Mouse (Mus musculus) erythroblast, embryonic 14.5 days (primary cell): Measurements from ENCODE around the gene Trmt112. TPM values are rescaled to one million over a fixed set of nuclear protein-coding genes. Genes with fewer than 3 reads are reported as not detected.

Experiments used
- H3K27me3 ChIP-seq: 2 replicates; pipeline ENCODE4 v1.6.1; 2012; ENCODE audit warnings: inconsistent platforms; ENCODE audit not compliant: control insufficient read depth
- H3K36me3 ChIP-seq: 2 replicates; pipeline ENCODE4 v1.6.1; 2012; ENCODE audit warnings: mild to moderate bottlenecking, inconsistent platforms; ENCODE audit not compliant: control insufficient read depth
- H3K4me1 ChIP-seq: 2 replicates; pipeline ENCODE4 v1.6.1; 2012; ENCODE audit warnings: inconsistent platforms; ENCODE audit not compliant: control insufficient read depth
- H3K4me3 ChIP-seq: replicated peaks from 2 replicates; pipeline ENCODE3; 2012; ENCODE audit warnings: moderate library complexity, mild to moderate bottlenecking, inconsistent platforms
- H3K9me3 ChIP-seq: 2 replicates; pipeline ENCODE4 v1.6.1; 2012; ENCODE audit warnings: low read length, inconsistent platforms, mixed read lengths; ENCODE audit not compliant: control insufficient read depth
- GATA1 ChIP-seq: IDR thresholded peaks from 2 replicates; pipeline ENCODE4 v1.6.1; 2012; ENCODE audit warnings: low read length, inconsistent platforms, mixed read lengths
- TAL1 ChIP-seq: IDR thresholded peaks from 3 replicates; pipeline ENCODE4 v1.6.1; 2012; ENCODE audit warnings: low read length, inconsistent platforms, mixed read lengths
- polyA plus RNA-seq: library from polyadenylated mRNA; stranded (reverse); fragments of >175 nt; gene quantifications from 2 replicates; pipeline ENCODE4 v1.2.3, GENCODE M21; 2012

Trmt112 gene
- polyA plus RNA-seq, 1 experiment = 8.3 TPM

DNA sequence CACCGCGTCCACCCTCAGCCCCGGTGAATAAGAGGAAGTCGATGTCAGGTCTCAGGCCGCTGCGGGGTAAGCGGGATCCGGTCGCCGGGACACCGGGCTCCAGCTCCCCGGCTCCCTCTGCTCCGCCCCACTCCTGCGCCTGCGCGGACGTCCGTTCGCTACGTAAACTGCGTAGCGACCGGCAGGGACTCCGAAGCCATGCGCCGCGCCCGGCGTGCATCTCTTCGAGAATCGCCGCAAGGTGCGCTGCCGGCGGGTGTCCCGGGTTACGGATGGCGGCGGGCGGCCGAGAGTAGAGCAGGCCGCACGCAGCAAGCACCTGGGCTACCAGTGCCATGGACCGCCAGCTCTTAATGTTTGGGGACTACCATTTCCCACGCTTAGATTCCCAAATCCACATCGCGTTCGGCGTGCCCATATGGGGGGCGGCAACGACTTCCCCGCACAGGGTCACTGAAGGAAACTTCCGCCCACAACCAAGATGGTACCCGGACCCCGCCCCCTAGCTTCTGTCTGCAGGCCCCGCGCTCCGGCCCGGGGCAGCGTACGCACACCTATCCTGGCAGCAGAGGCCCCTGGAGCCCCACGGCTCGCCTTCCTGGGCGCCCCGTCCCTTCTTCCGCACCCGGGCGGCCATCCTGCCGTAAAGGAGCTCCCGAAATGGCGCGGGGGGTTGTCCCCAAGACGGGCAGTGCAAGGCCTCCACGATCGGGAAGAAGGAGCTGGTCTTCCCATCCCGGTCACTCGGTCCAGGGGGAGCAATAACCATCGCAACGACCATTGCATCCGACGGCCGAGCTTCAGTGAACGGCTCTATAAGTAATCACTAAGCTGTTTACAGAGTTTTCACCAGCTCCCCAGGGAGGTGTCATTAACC lies 32.1 kb downstream of the Trmt112 start, which contains the start of gene Bad:
Gene Bad (plus strand): TSS at position 490 of the 877 bp plus-strand sequence.
- Histone ChIP-seq H3K27me3 (0 out of 2 replicates have a peak, but pooled peaks cover 4% of the 10 kb centered on the region), H3K4me3 (peak within 1 kb of the TSS; percentile 81), H3K9me3 (no peaks in the 10 kb centered on the region), H3K4me1 (peaks cover 38% of the 10 kb centered on the region), H3K36me3 (peaks cover 22% of the 10 kb centered on the region)
- TF ChIP-seq TAL1 = no peak
- TF ChIP-seq GATA1 = no peak

GRCm38 (mm10) chr19:6942249-6942691 lies 32.8 kb downstream of the Trmt112 start, which contains the start of gene Gpr137:
Gpr137 (minus strand) TSS chr19:6942480.
- no peak for TF ChIP-seq GATA1
- no peak for TF ChIP-seq TAL1
- Histone ChIP-seq H3K4me3 (peak within 1 kb of the TSS; percentile 81), H3K9me3 (no peaks in the 10 kb centered on the region), H3K36me3 (peaks cover 25% of the 10 kb centered on the region), H3K4me1 (peaks cover 40% of the 10 kb centered on the region), H3K27me3 (0 out of 2 replicates have a peak, but pooled peaks cover 4% of the 10 kb centered on the region)

- H3K36me3 ChIP-seq = peaks cover 25% of the 10 kb centered on the region
- peaks cover 40% of the 10 kb centered on the region for H3K4me1 ChIP-seq
- peak overlapping the region; percentile 81 for H3K4me3 ChIP-seq
- H3K9me3 ChIP-seq = no peaks in the 10 kb centered on the region
- TF ChIP-seq TAL1 (no peak), GATA1 (no peak)
- 0 out of 2 replicates have a peak, but pooled peaks cover 4% of the 10 kb centered on the region for H3K27me3 ChIP-seq
Measured at GRCm38 (mm10) chr19:6942764-6943163, 33.3 kb downstream of the Trmt112 start.

DNA sequence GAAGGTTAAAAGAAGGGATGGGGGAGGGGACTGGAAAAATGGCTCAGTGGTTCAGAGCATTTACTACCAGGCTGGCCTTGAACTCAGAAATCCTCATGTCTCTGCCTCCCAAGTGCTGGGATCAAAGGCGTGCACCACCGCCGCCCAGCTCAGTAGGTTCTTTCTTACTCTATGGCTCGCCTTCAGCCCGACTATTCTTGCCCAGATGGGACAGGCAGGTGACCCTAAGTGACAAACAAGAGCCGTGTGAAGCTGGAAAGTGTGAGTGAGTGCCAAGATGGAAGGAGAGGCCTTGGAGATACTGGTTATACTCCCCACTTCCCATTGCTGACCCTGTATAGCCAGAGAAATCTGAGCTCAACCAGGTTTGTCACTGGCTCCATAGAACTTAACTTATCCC lies 34.2 kb downstream of the Trmt112 start:
- no peak for TF ChIP-seq TAL1
- no peak for TF ChIP-seq GATA1

GRCm38 (mm10) chr19:6947742-6948141 lies 38.2 kb downstream of the Trmt112 start:
- H3K36me3 ChIP-seq = peaks cover 28% of the 10 kb centered on the region
- no peaks in the 10 kb centered on the region for H3K27me3 ChIP-seq
- H3K4me1 ChIP-seq = peaks cover 59% of the 10 kb centered on the region
- no peaks in the 10 kb centered on the region for H3K9me3 ChIP-seq
- TF ChIP-seq GATA1 (no peak), TAL1 (no peak)
- no peak overlapping the region for H3K4me3 ChIP-seq

More for the DNA sequence above, 34.2 kb downstream of the Trmt112 start:
- Histone ChIP-seq H3K4me1 (peaks cover 43% of the 10 kb centered on the region), H3K4me3 (no peak overlapping the region), H3K36me3 (peaks cover 28% of the 10 kb centered on the region), H3K27me3 (no peaks in the 10 kb centered on the region), H3K9me3 (no peaks in the 10 kb centered on the region)

DNA sequence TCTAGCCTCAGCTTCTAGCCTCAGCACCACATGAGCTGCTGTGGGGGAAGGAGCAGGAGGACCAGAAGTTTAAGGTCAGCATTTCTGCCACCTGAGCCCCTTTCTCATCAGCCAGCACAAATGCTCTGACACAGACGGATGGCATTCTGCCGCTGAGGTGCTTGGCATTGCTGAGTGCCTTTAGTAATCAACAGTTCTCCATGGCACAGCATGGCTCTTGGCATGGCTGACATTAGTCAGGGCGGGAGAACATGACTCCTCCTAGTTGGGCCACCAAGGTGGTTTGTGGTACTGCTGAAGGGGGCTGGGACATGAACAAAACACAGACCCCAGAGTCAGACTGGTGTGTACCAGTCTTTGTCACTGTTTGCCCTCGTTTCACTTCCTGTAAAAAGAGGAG lies 38.7 kb downstream of the Trmt112 start:
- Histone ChIP-seq H3K36me3 (peaks cover 28% of the 10 kb centered on the region), H3K27me3 (no peaks in the 10 kb centered on the region), H3K4me3 (no peak overlapping the region), H3K4me1 (peaks cover 60% of the 10 kb centered on the region), H3K9me3 (no peaks in the 10 kb centered on the region)
- TF ChIP-seq GATA1 = no peak
- no peak for TF ChIP-seq TAL1

- Histone ChIP-seq H3K36me3 (peaks cover 28% of the 10 kb centered on the region), H3K9me3 (no peaks in the 10 kb centered on the region), H3K27me3 (no peaks in the 10 kb centered on the region), H3K4me3 (no peak overlapping the region), H3K4me1 (peaks cover 61% of the 10 kb centered on the region)
- TF ChIP-seq TAL1 (no peak), GATA1 (no peak)
Measured at GRCm38 (mm10) chr19:6949532-6949931, 40.0 kb downstream of the Trmt112 start.

DNA sequence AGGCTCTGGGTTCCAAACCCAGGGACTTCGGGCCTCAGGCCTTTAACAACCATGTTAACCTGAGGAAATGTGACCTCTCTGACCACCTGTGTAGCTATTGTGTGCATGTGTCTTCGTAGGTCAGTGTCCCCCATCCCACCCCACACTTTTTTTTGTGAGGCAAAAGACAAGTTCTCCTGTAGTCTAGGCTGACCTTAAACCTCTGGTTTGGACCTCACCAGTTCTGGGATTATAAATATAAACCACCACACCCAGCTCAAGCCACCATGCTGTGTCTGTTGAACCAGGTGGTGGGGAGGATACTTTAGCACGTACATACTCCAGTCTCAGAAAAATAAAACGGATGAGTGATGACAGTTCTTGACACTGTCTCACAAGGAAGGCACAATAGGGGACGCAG lies 40.5 kb downstream of the Trmt112 start:
- H3K9me3 ChIP-seq = no peaks in the 10 kb centered on the region
- H3K4me3 ChIP-seq = peak overlapping the region; percentile 72
- H3K4me1 ChIP-seq = peaks cover 61% of the 10 kb centered on the region
- no peaks in the 10 kb centered on the region for H3K27me3 ChIP-seq
- no peak for TF ChIP-seq GATA1
- no peak for TF ChIP-seq TAL1
- H3K36me3 ChIP-seq = peaks cover 30% of the 10 kb centered on the region

DNA sequence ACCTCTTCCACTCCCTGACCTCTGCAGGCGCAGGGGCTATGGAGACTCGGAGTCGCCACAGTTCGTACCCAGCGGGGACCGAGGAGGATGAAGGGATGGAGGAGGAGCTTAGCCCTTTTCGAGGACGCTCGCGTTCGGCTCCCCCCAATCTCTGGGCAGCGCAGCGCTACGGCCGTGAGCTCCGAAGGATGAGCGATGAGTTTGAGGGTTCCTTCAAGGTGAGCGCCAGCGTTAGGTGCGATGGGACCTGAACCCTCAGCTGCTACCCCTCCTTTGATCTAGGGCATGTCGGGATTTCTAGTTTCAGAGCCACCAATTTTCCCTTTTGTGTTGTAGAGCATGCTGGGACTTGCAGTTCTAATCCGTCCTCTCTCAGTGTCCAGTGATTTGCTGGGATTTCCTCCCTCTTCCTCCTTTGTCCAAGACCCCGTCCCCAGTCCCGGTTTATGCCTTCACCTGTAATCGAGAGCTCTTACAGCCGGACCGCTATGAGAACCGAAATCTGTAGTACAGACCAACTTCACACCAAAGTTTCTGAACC lies 41.2 kb downstream of the Trmt112 start:
- Histone ChIP-seq H3K27me3 (no peaks in the 10 kb centered on the region), H3K36me3 (peaks cover 30% of the 10 kb centered on the region), H3K4me1 (peaks cover 58% of the 10 kb centered on the region), H3K4me3 (peak overlapping the region; percentile 72), H3K9me3 (no peaks in the 10 kb centered on the region)
- TF ChIP-seq TAL1 = no peak
- TF ChIP-seq GATA1 = no peak
